Mouse (Mus musculus) thymus, postnatal 10 days (tissue): Measurements from ENCODE around the gene Ifi211.
"Not testable (repeated sequence)": the region's sequence is repeated elsewhere in the genome, so short reads cannot be mapped to it uniquely, and the experiment has no call there.

Experiments
- DNase-seq, 2 experiments: peaks; one replicate each; pipeline ENCODE4 v3.0.0; 2021; ENCODE audit warnings: low spot score in 2 of 2

Ifi211 gene

DNA sequence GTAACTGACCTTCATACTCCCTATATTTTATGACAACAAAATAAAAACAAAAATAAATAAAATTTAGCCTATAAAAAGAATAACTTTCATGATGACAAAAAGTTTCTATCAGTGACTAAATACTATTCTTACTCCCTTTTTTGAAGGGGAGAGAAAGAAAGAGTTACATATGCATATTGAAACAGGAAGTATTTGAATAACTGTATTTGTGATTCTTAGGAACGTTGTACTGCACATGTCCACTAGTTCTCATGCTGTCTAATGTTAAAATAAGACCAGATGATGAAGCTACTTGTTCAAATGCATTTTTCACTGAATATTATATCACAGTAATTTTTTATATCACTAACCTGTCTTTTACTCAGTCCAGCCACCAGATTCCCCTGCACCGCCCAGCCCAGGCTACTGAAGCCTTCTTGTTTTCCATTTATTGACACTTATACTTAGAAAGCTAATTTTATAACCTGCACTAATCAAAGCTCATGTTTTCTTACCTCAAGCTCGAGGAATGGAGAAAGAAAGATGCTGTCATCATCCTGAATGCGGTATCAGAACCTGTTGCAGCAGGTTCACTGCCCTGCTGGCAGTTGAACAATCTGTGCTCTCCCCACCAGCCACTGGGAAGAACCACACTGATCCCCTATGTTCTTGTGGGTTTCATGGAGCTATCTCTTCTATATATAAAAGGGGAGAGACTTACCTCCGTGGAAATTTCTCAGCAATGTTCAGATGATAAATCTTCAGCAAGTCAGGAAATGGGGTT, 33.4 kb downstream of the Ifi211 start:
- DNase-seq = not testable (repeated sequence)

- not testable (repeated sequence) for DNase-seq
Measured at GRCm38 (mm10) chr1:173878264-173878663, 34.6 kb downstream of the Ifi211 start.

DNA sequence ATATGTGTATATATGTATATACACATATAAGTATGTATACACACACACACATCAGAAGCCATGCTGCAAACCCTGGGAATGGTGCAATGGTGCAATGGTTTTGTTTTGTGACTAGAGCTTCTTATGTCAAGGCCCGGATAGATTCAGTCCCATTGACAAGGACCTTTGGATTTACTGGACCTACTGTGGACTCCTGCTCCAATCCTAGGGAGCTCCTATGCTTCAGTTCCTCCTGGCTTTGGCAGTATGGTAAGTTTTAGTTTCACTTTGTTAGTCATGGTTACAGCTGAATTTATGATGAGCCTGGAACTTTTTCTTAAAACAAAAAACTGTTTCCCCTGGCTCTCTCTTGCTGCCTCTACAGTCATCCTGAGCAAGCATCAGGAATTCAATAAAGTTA, 35.7 kb downstream of the Ifi211 start:
- DNase-seq = not testable (repeated sequence)

- not testable (repeated sequence) for DNase-seq
Measured at GRCm38 (mm10) chr1:173868586-173868985, 44.3 kb downstream of the Ifi211 start.

GRCm38 (mm10) chr1:173866504-173866903, 46.3 kb downstream of the Ifi211 start:
- no peak for DNase-seq

DNA sequence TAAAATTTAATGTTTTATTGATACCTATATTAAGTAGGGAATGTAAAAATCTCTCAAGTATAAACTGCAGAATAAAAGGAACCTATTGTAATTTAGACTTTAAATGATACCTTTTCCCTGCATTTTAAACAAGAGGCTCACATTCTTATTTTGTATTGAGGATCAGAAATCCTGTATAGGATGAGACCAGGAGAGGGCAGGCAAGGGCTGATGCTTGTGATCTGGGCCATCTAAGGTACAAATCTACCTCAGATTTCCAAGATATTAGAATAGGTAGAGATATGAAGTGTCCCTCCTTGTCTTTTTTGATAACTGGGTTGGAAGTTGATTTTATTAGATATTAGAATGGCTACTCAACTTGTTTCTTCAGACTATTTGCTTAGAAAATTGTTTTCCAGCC, 59.1 kb downstream of the Ifi211 start:
- DNase-seq = not testable (repeated sequence)

DNA sequence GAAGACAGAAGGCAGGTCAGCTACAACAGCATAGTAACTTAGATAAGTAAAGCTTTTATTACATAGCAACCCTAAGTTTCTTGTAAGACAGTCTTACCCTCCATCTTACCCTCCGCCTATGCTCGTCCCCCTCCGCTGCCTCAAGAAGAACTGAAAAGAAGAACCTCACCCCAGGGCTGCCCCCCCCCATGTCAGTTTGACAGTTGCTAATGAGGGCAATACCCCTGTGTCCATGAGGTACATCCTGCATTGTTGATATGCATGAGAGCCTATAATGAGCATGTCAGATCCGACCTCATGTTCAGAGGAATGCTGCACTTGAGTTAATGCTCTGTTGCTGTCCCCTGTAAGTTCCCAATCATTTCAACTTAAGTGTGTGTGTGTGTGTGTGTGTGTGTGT, 60.0 kb downstream of the Ifi211 start:
- DNase-seq = not testable (repeated sequence)
